ENCODE assay signal across 24 mouse cellular contexts in the genomic region with DNA sequence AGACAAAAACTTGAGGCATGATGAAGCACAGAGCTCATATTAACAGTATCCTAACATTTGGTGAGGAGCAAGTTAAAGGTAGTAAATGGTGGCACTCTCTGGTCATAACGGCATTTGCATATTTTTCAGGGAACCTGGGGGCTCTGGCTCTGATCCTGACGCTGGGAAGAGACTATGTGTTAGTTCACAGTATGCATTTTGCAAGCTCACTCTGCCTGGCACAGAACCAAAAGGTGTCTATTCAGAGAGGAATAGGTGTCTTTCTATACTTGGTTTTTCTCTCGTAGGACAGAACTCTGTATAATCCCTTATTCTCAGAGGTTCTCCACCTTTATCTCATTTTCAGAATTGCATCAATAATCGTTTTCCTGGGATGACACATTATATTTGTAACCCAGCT.
DNase-seq lines count a peak whose midpoint lies in the region; ATAC-seq lines count a peak whose summit lies in the region.
"Had no signal": no experiment of that assay in that cellular context is flagged by ENCODE, and none has a peak within 500 bp of the region (broad histone marks: within the 10 kb centered on the region; RNA-seq: fewer than 3 reads in every experiment).

No protein-coding gene starts in this region.

- H3K27ac ChIP-seq in heart, embryonic 10.5 days = no peak overlapping the region
- no peak overlapping the region for H3K27ac ChIP-seq in midbrain, embryonic 11.5 days (ENCODE audit: low read depth, low read length)
- H3K27ac ChIP-seq in midbrain, embryonic 13.5 days = no peak overlapping the region
- H3K27ac ChIP-seq: embryonic facial prominence, embryonic 10.5 days; embryonic facial prominence, embryonic 12.5 days; forebrain, embryonic 13.5 days; forebrain, embryonic 15.5 days had no signal

- no peak overlapping the region for H3K4me2 ChIP-seq in midbrain, embryonic 11.5 days
- H3K4me2 ChIP-seq in midbrain, embryonic 13.5 days (replicated peaks) = no peak overlapping the region
- H3K4me2 ChIP-seq: embryonic facial prominence, embryonic 12.5 days; forebrain, embryonic 13.5 days; forebrain, embryonic 15.5 days had no signal

- H3K4me3 ChIP-seq in heart, embryonic 10.5 days = no peak overlapping the region
- no peak overlapping the region for H3K4me3 ChIP-seq in midbrain, embryonic 11.5 days (ENCODE audit: low read depth, low read length)
- H3K4me3 ChIP-seq in midbrain, embryonic 13.5 days (replicated peaks) = no peak overlapping the region
- H3K4me3 ChIP-seq: embryonic facial prominence, embryonic 10.5 days; embryonic facial prominence, embryonic 12.5 days; forebrain, embryonic 13.5 days; forebrain, embryonic 15.5 days had no signal

- H3K9me3 ChIP-seq in heart, embryonic 10.5 days = peaks cover 3% of the 10 kb centered on the region; the same call in 1 of the 2 replicates
- no peaks in the 10 kb centered on the region for H3K9me3 ChIP-seq in midbrain, embryonic 11.5 days (ENCODE audit: control insufficient read depth, low read length)
- no peaks in the 10 kb centered on the region for H3K9me3 ChIP-seq in midbrain, embryonic 13.5 days
- H3K9me3 ChIP-seq: forebrain, embryonic 13.5 days; forebrain, embryonic 15.5 days had no signal

- H3K4me1 ChIP-seq in heart, embryonic 10.5 days = no peaks in the 10 kb centered on the region
- no peaks in the 10 kb centered on the region for H3K4me1 ChIP-seq in midbrain, embryonic 11.5 days (ENCODE audit: control insufficient read depth, insufficient read depth, low read length)
- H3K4me1 ChIP-seq in midbrain, embryonic 13.5 days (replicated peaks) = no peaks in the 10 kb centered on the region
- H3K4me1 ChIP-seq: embryonic facial prominence, embryonic 10.5 days; embryonic facial prominence, embryonic 12.5 days; forebrain, embryonic 13.5 days; forebrain, embryonic 15.5 days had no signal

- no peak for ATAC-seq in midbrain, embryonic 11.5 days (ENCODE audit: low FRiP score)
- no peak for ATAC-seq in midbrain, embryonic 13.5 days
- ATAC-seq: activated CD4-positive, CD25-positive, alpha-beta regulatory T cell, adult 4 months; CD4-positive, CD25-positive, alpha-beta regulatory T cell, adult 4 months; forebrain, embryonic 13.5 days; forebrain, embryonic 15.5 days; forebrain, postnatal 0 days; Patski had no signal

- H3K36me3 ChIP-seq in heart, embryonic 10.5 days = no peaks in the 10 kb centered on the region
- H3K36me3 ChIP-seq in midbrain, embryonic 11.5 days (ENCODE audit: control insufficient read depth, insufficient read depth, low read length) = no peaks in the 10 kb centered on the region
- H3K36me3 ChIP-seq in midbrain, embryonic 13.5 days = no peaks in the 10 kb centered on the region
- H3K36me3 ChIP-seq: embryonic facial prominence, embryonic 10.5 days; embryonic facial prominence, embryonic 12.5 days; forebrain, embryonic 15.5 days; G1E had no signal

- DNase-seq in cerebellum, postnatal 10 days = peak; percentile 58 to 67
- DNase-seq in cerebellum, postnatal 4 days (ENCODE audit: low spot score in 2 of 2) = no peak
- peak; percentile 33 for DNase-seq in heart, adult 11 months
- DNase-seq in heart, embryonic 10.5 days (ENCODE audit: low spot score) = no peak
- peak; percentile 12 for DNase-seq in midbrain, embryonic 11.5 days (ENCODE audit: low spot score, missing footprints)
- DNase-seq: adrenal gland, adult 8-10 months; adrenal gland, postnatal 14 days; adrenal gland, postnatal 36 days; B cell, adult 2 months; cerebellum, adult 11 months; cerebellum, adult 18-20 months; cerebellum, adult 8-10 months; cerebellum, adult 9-11 months; forebrain, postnatal 0 days had no signal

- 70% methylated on average over 4 of the region's 4 CpGs for WGBS in heart, embryonic 10.5 days
- 82% methylated on average over 4 of the region's 4 CpGs for WGBS in midbrain, embryonic 11.5 days
- WGBS in midbrain, embryonic 13.5 days = 83% methylated on average over 4 of the region's 4 CpGs

- H3K9ac ChIP-seq in midbrain, embryonic 11.5 days (ENCODE audit: low read length) = no peak overlapping the region
- H3K9ac ChIP-seq in midbrain, embryonic 13.5 days (replicated peaks) = no peak overlapping the region
- H3K9ac ChIP-seq: embryonic facial prominence, embryonic 12.5 days; forebrain, embryonic 13.5 days; forebrain, embryonic 15.5 days; forebrain, postnatal 0 days had no signal

- H3K27me3 ChIP-seq in heart, embryonic 10.5 days (ENCODE audit: insufficient read depth, poor library complexity, severe bottlenecking) = no peaks in the 10 kb centered on the region
- no peaks in the 10 kb centered on the region for H3K27me3 ChIP-seq in midbrain, embryonic 11.5 days (ENCODE audit: control insufficient read depth, insufficient read depth, low read length)
- H3K27me3 ChIP-seq in midbrain, embryonic 13.5 days = no peaks in the 10 kb centered on the region
- H3K27me3 ChIP-seq: CH12.LX; embryonic facial prominence, embryonic 12.5 days; forebrain, embryonic 13.5 days; forebrain, embryonic 15.5 days; Patski had no signal

Comparison
In these comparisons a context has a peak if more than half of its experiments do, and no peak if none do; other contexts are left out.
1. DNase-seq: peak in cerebellum, postnatal 10 days (2 of 2), heart, adult 11 months (single experiment) and midbrain, embryonic 11.5 days (single experiment); none in cerebellum, postnatal 4 days (0 of 2) and heart, embryonic 10.5 days (single experiment).